Mouse (Mus musculus) testis, adult 2 months (tissue): Measurements from ENCODE around the gene Nbea.

Experiments used
- CTCF ChIP-seq: fragments of 200-500 bp; IDR thresholded peaks from 2 replicates; pipeline ENCODE4 v1.5.1; 2012; ENCODE audit warnings: low read depth, mild to moderate bottlenecking, inconsistent platforms, low read length, moderate library complexity; ENCODE audit not compliant: control insufficient read depth, insufficient read depth, insufficient replicate concordance
- POLR2A ChIP-seq: fragments of 200-500 bp; IDR thresholded peaks from 2 replicates; pipeline ENCODE4 v1.6.1; 2012; ENCODE audit warnings: low read depth, mild to moderate bottlenecking, inconsistent platforms, low read length, moderate library complexity; ENCODE audit not compliant: control insufficient read depth

DNA sequence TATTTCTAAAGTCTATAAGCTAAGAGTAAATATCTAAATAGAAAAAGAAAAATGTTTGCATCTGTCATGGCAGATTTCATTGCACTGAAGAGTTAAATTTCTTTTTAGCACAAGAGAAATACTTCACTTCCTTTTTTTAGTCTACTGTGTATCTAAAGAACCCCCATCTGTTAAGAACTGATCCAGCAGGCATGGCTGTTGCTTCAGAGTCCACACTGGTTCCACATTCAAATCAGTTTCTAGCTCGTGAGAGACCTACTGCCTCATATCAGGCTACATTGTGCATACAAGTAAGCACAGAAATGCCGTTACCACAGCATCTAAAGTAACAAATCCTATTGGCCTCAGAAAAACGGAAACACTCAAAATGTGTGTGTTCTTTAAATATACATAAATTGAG lies 2.5 kb downstream of the Nbea start:
- TF ChIP-seq CTCF (no peak), POLR2A (no peak)
